Mouse (Mus musculus): ENCODE results near the gene Rnf223. TPM values are rescaled to one million over a fixed set of nuclear protein-coding genes. Genes with fewer than 3 reads are reported as not detected.

The Rnf223 gene
- polyA plus RNA-seq, 1 experiment, result 2.1 TPM

DNA sequence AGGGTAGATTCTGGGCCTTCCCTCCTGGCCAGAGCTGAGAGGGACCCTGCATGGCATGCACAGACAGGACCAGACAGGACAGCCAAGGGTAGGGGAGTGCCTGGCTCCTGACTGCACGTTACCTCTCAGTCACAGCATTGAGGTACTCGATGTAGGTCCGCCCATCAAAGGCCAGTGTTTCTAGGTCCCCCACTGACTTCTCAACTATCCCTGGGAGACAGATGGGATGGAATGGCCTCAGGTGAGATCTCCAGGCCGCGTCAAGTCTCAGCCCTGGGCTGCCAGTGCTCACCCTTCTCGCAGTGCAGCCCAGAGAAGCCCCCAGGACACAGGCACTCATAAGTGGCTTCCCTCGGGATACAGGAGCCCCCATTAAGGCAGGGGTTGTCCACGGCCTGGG, 38.3 kb downstream of the Rnf223 start:
- TF ChIP-seq POLR2A (IDR thresholded peaks at IDR 0.05; ENCODE audit: borderline replicate concordance, insufficient read depth, low read length), result no peak
- Histone ChIP-seq H3K4me1 (ENCODE audit: control insufficient read depth, insufficient read depth, low read length) (no peaks in the 10 kb centered on the region), H3K4me3 (replicated peaks; ENCODE audit: insufficient read depth, low read depth, low read length) (no peak overlapping the region), H3K27me3 (ENCODE audit: control insufficient read depth, insufficient read depth, low read length) (no peaks in the 10 kb centered on the region), H3K27ac (ENCODE audit: insufficient read depth, low read length) (no peak overlapping the region)
- 89% methylated on average over 8 of the region's 8 CpGs for WGBS
- DNase-seq, result no peak

GRCm38 (mm10) chr4:156169129-156169528, 38.8 kb downstream of the Rnf223 start:
- H3K27me3 ChIP-seq (ENCODE audit: control insufficient read depth, insufficient read depth, low read length), result no peaks in the 10 kb centered on the region
- no peaks in the 10 kb centered on the region for H3K4me1 ChIP-seq (ENCODE audit: control insufficient read depth, insufficient read depth, low read length)
- no peak for TF ChIP-seq CTCF (IDR thresholded peaks at IDR 0.05; ENCODE audit: borderline replicate concordance, insufficient read depth, low read depth, low read length)
- no peak for TF ChIP-seq POLR2A (IDR thresholded peaks at IDR 0.05; ENCODE audit: borderline replicate concordance, insufficient read depth, low read length)
- no peak for DNase-seq
- no peak overlapping the region for H3K4me3 ChIP-seq (replicated peaks; ENCODE audit: insufficient read depth, low read depth, low read length)
- no peak overlapping the region for H3K27ac ChIP-seq (ENCODE audit: insufficient read depth, low read length)
- 89% methylated on average over 10 of the region's 10 CpGs for WGBS

- no peaks in the 10 kb centered on the region for H3K27me3 ChIP-seq (ENCODE audit: control insufficient read depth, insufficient read depth, low read length)
- DNase-seq, result no peak
- TF ChIP-seq POLR2A (IDR thresholded peaks at IDR 0.05; ENCODE audit: borderline replicate concordance, insufficient read depth, low read length) (no peak), CTCF (IDR thresholded peaks at IDR 0.05; ENCODE audit: borderline replicate concordance, insufficient read depth, low read depth, low read length) (no peak)
- no peaks in the 10 kb centered on the region for H3K4me1 ChIP-seq (ENCODE audit: control insufficient read depth, insufficient read depth, low read length)
- 76% methylated on average over 11 of the region's 11 CpGs for WGBS
- no peak overlapping the region for H3K27ac ChIP-seq (ENCODE audit: insufficient read depth, low read length)
- no peak overlapping the region for H3K4me3 ChIP-seq (replicated peaks; ENCODE audit: insufficient read depth, low read depth, low read length)
Observed at GRCm38 (mm10) chr4:156171828-156172227, 41.5 kb downstream of the Rnf223 start.

DNA sequence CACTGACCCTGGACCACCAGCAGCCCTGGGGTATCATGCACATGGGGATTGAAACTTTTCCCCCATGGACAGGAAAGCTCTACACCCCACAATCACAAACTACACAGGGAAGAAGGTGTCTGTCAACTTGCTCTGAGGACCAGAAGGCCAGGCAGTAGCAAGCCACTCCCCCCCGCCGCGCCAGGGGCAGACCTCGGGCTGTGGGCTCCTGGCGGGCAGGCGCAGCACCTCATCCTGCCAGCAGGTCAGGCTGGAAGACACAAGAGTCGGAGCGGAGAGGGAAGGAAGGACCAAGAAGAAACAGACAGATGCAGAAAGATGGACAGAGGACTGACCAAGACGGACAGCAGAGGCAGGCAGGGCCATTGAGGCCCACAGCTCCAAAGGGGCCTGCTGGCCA, 47.3 kb downstream of the Rnf223 start:
- no peak for DNase-seq
- TF ChIP-seq CTCF (IDR thresholded peaks at IDR 0.05; ENCODE audit: borderline replicate concordance, insufficient read depth, low read depth, low read length) (no peak), POLR2A (IDR thresholded peaks at IDR 0.05; ENCODE audit: borderline replicate concordance, insufficient read depth, low read length) (no peak)
- no peak overlapping the region for H3K4me3 ChIP-seq (replicated peaks; ENCODE audit: insufficient read depth, low read depth, low read length)
- H3K4me1 ChIP-seq (ENCODE audit: control insufficient read depth, insufficient read depth, low read length), result no peaks in the 10 kb centered on the region
- 86% methylated on average over 9 of the region's 9 CpGs for WGBS
- no peaks in the 10 kb centered on the region for H3K27me3 ChIP-seq (ENCODE audit: control insufficient read depth, insufficient read depth, low read length)
- H3K27ac ChIP-seq (ENCODE audit: insufficient read depth, low read length), result no peak overlapping the region

Other genes with a start within 250 kb of the Rnf223 start
- gene Pusl1, start 238.7 kb upstream of the Rnf223 start, polyA plus RNA-seq (2012; rRNA removed), result 69.9 and 70.1 TPM in 2 replicates
- 98.5 and 99.2 TPM in 2 replicates for gene Acap3, start 238.7 kb upstream of the Rnf223 start, polyA plus RNA-seq (2012; rRNA removed)
- gene Ube2j2, start 186.7 kb upstream of the Rnf223 start, polyA plus RNA-seq (2012; rRNA removed), result 78.4 and 83.8 TPM in 2 replicates
- 16.8 and 22.1 TPM in 2 replicates for gene C1qtnf12, start 168.2 kb upstream of the Rnf223 start, polyA plus RNA-seq (2012; rRNA removed)
- 10.8 and 11.4 TPM in 2 replicates for gene B3galt6, start 137.9 kb upstream of the Rnf223 start, polyA plus RNA-seq (2012; rRNA removed)
- 136 and 142 TPM in 2 replicates for gene Sdf4, start 137.6 kb upstream of the Rnf223 start, polyA plus RNA-seq (2012; rRNA removed)
- 3.6 and 5.2 TPM in 2 replicates for gene Tnfrsf4, start 116.7 kb upstream of the Rnf223 start, polyA plus RNA-seq (2012; rRNA removed)
- 0.10 and 0.11 TPM in 2 replicates for gene Tnfrsf18, start 104.3 kb upstream of the Rnf223 start, polyA plus RNA-seq (2012; rRNA removed)
- gene Ttll10, start 71.1 kb upstream of the Rnf223 start, polyA plus RNA-seq (2012; rRNA removed), result 0.11 and 0.32 TPM in 2 replicates
- gene 9430015G10Rik, start 20.5 kb upstream of the Rnf223 start, polyA plus RNA-seq (2012; rRNA removed), result 32.6 and 34.3 TPM in 2 replicates
- 109 and 111 TPM in 2 replicates for gene Agrn, start 67.0 kb downstream of the Rnf223 start, polyA plus RNA-seq (2012; rRNA removed)
- gene Isg15, start 70.3 kb downstream of the Rnf223 start, polyA plus RNA-seq (2012; rRNA removed), result 3.5 and 4.8 TPM in 2 replicates
- 6.6 and 6.8 TPM in 2 replicates for gene AW011738, start 72.8 kb downstream of the Rnf223 start, polyA plus RNA-seq (2012; rRNA removed)
- gene Perm1, start 85.4 kb downstream of the Rnf223 start, polyA plus RNA-seq (2012; rRNA removed), result 1.3 and 1.4 TPM in 2 replicates
- 93.4 and 101 TPM in 2 replicates for gene Plekhn1, start 104.3 kb downstream of the Rnf223 start, polyA plus RNA-seq (2012; rRNA removed)
- 73.5 and 75.9 TPM in 2 replicates for gene Noc2l, start 105.5 kb downstream of the Rnf223 start, polyA plus RNA-seq (2012; rRNA removed)
- 1.7 and 1.8 TPM in 2 replicates for gene Samd11, start 125.1 kb downstream of the Rnf223 start, polyA plus RNA-seq (2012; rRNA removed)
- not detected in 2 replicates for gene Vmn2r-ps159, start 200.6 kb downstream of the Rnf223 start, polyA plus RNA-seq (2012; rRNA removed)

Data from cerebellum, adult 2 months (tissue).